Mouse (Mus musculus): ENCODE measurements at regions not wholly inside any gene's neighbourhood (a gene's known extent, or its start where the extent isn't known, plus 50 kb on each side); places are given as distances from the start of the nearest gene placed in this dataset.

DNA sequence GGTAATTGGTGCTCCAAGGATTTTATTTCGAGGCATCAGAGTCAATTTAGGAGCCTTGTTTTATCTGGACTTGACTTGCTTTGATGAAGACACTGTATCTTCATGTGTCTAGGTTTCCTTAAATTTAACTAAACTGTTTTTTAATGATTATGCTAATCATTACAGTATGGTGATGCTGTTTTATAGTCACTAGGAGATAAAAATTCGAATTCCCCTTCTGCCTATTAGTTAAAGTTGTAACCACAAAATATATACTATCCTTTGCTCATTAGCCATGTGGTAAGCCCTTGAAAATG, 92.7 kb upstream of the Crbn start:
- TF ChIP-seq HCFC1 (IDR thresholded peaks at IDR 0.05; ENCODE audit: low read depth, low read length) (no peak), ZC3H11A (IDR thresholded peaks at IDR 0.05; ENCODE audit: low read depth, low read length) (no peak), BHLHE40 (IDR thresholded peaks at IDR 0.05; ENCODE audit: borderline replicate concordance, low read depth, low read length) (no peak), CTCF (IDR thresholded peaks at IDR 0.05 in 2 of 3, conservative IDR thresholded peaks at IDR 0.05 in 1 of 3; ENCODE audit: control insufficient read depth in 1 of 3, insufficient read depth in 1 of 3, low read depth in 2 of 3, low read length in 3 of 3, poor library complexity in 1 of 3, severe bottlenecking in 1 of 3) (no peak), USF1 (IDR thresholded peaks at IDR 0.05; ENCODE audit: low read depth, low read length) (no peak)

All from MEL (cell line).